Mouse (Mus musculus): ENCODE results near the gene Ccr6. TPM values are rescaled to one million over a fixed set of nuclear protein-coding genes. Genes with fewer than 3 reads are reported as not detected.

The Ccr6 gene
- total RNA-seq, 4 experiments from 2014 or later = 0.38 TPM; not detected in 3

- no peak for DNase-seq (ENCODE audit: low spot score in 2 of 2)
Observed at GRCm38 (mm10) chr17:8233618-8234214, 2.1 kb upstream of the Ccr6 start.

GRCm38 (mm10) chr17:8234537-8234936 is 1.3 kb upstream of the Ccr6 start:
- no peak for DNase-seq (ENCODE audit: low spot score in 2 of 2)

GRCm38 (mm10) chr17:8238012-8238710 is 2.3 kb downstream of the Ccr6 start:
- DNase-seq (ENCODE audit: low spot score in 2 of 2) = no peak

GRCm38 (mm10) chr17:8239561-8239960 is 3.7 kb downstream of the Ccr6 start:
- DNase-seq (ENCODE audit: low spot score in 2 of 2) = no peak

GRCm38 (mm10) chr17:8240517-8240916 is 4.7 kb downstream of the Ccr6 start:
- no peak for DNase-seq (ENCODE audit: low spot score in 2 of 2)

- DNase-seq (ENCODE audit: low spot score in 2 of 2) = no peak
Observed at GRCm38 (mm10) chr17:8241645-8242044, 5.8 kb downstream of the Ccr6 start.

GRCm38 (mm10) chr17:8242186-8242585 is 6.3 kb downstream of the Ccr6 start:
- DNase-seq (ENCODE audit: low spot score in 2 of 2) = no peak

- no peak for DNase-seq (ENCODE audit: low spot score in 2 of 2)
Observed at GRCm38 (mm10) chr17:8244124-8244523, 8.3 kb downstream of the Ccr6 start.

GRCm38 (mm10) chr17:8246102-8246754 is 10.4 kb downstream of the Ccr6 start:
- no peak for DNase-seq (ENCODE audit: low spot score in 2 of 2)

- DNase-seq (ENCODE audit: low spot score in 2 of 2) = no peak
Observed at GRCm38 (mm10) chr17:8251704-8252103, 15.9 kb downstream of the Ccr6 start.

GRCm38 (mm10) chr17:8254268-8254667 is 18.4 kb downstream of the Ccr6 start:
- DNase-seq (ENCODE audit: low spot score in 2 of 2) = no peak

- DNase-seq (ENCODE audit: low spot score in 2 of 2) = no peak
Observed at GRCm38 (mm10) chr17:8254914-8255313, 19.1 kb downstream of the Ccr6 start.

GRCm38 (mm10) chr17:8255583-8255982 is 19.7 kb downstream of the Ccr6 start:
- no peak for DNase-seq (ENCODE audit: low spot score in 2 of 2)

GRCm38 (mm10) chr17:8256982-8257381 is 21.1 kb downstream of the Ccr6 start:
- no peak for DNase-seq (ENCODE audit: low spot score in 2 of 2)

GRCm38 (mm10) chr17:8264638-8265037 is 28.8 kb downstream of the Ccr6 start:
- DNase-seq (ENCODE audit: low spot score in 2 of 2) = peak; percentile 59 to 66

GRCm38 (mm10) chr17:8272054-8272749 is 36.4 kb downstream of the Ccr6 start:
- no peak for DNase-seq (ENCODE audit: low spot score in 2 of 2)

- no peak for DNase-seq (ENCODE audit: low spot score in 2 of 2)
Observed at GRCm38 (mm10) chr17:8272951-8273350, 37.1 kb downstream of the Ccr6 start.

GRCm38 (mm10) chr17:8276071-8276470 is 40.2 kb downstream of the Ccr6 start:
- DNase-seq (ENCODE audit: low spot score in 2 of 2) = no peak

- DNase-seq (ENCODE audit: low spot score in 2 of 2) = no peak
Observed at GRCm38 (mm10) chr17:8276680-8277079, 40.8 kb downstream of the Ccr6 start.

GRCm38 (mm10) chr17:8277266-8277665 is 41.4 kb downstream of the Ccr6 start:
- DNase-seq (ENCODE audit: low spot score in 2 of 2) = no peak

GRCm38 (mm10) chr17:8278356-8278755 is 42.5 kb downstream of the Ccr6 start:
- no peak for DNase-seq (ENCODE audit: low spot score in 2 of 2)

Measured in layer of hippocampus, adult 8-10 months (tissue).